ENCODE assay signal across 18 mouse cellular contexts in the genomic region with DNA sequence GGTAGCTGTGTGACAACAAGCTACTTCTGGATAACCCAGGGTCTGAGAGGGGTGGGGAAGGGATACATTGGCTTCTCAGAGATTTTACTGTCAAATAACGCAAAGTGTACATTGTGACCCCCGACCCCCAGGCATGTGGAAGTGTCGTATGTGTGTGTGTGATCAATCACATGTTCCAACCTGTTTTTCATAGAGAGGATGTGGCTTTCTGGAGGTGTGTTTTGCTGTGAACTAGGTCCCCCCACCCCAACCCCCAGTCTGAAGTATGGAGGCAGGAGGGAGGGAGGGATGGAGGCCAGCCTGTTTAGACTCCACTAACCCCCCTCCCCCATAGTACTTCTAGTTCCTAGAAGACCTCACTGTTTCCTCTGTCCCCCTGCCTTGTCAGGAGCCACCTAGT. TPM values are rescaled to one million over a fixed set of nuclear protein-coding genes. Genes with fewer than 3 reads are reported as not detected.
"Had no signal": no experiment of that assay in that cellular context is flagged by ENCODE, and none has a peak within 500 bp of the region (broad histone marks: within the 10 kb centered on the region; RNA-seq: fewer than 3 reads in every experiment).

No protein-coding gene starts in this region.

- H3K27me3 ChIP-seq: intestine, embryonic 15.5 days; limb, embryonic 13.5 days; midbrain, embryonic 15.5 days; stomach, embryonic 15.5 days had no signal

- H3K27ac ChIP-seq: intestine, embryonic 15.5 days; layer of hippocampus, adult 2 months; limb, embryonic 13.5 days; liver, embryonic 14.5 days; midbrain, embryonic 10.5 days; midbrain, embryonic 15.5 days; stomach, embryonic 15.5 days had no signal

- H3K4me3 ChIP-seq: intestine, embryonic 15.5 days; layer of hippocampus, adult 2 months; limb, embryonic 13.5 days; midbrain, embryonic 10.5 days; midbrain, embryonic 15.5 days; stomach, embryonic 15.5 days had no signal

- H3K4me1 ChIP-seq: limb, embryonic 13.5 days; midbrain, embryonic 10.5 days; midbrain, embryonic 15.5 days; stomach, embryonic 15.5 days had no signal

- DNase-seq: kidney, adult 18-20 months; kidney, postnatal 10 days; kidney, postnatal 4 days; left cerebral cortex, postnatal 4 days; lung, adult 18-20 months; lung, postnatal 36 days; right cerebral cortex, adult 18-20 months; right cerebral cortex, postnatal 25 days had no signal

- H3K4me2 ChIP-seq: intestine, embryonic 15.5 days; limb, embryonic 13.5 days; midbrain, embryonic 15.5 days; stomach, embryonic 15.5 days had no signal

- ATAC-seq: intestine, embryonic 15.5 days; midbrain, embryonic 15.5 days had no signal

- H3K9ac ChIP-seq: intestine, embryonic 15.5 days; limb, embryonic 13.5 days; liver, embryonic 14.5 days; midbrain, embryonic 15.5 days; stomach, embryonic 15.5 days had no signal

- H3K9me3 ChIP-seq: intestine, embryonic 15.5 days; limb, embryonic 13.5 days; midbrain, embryonic 10.5 days; midbrain, embryonic 15.5 days; stomach, embryonic 15.5 days had no signal

RNA-seq across cellular contexts. Expression of a gene that starts 40.6 kb away (rescaled TPM):
- total RNA-seq: liver, adult 2 months; megakaryocyte, adult 5-6 weeks had no signal
- polyA plus RNA-seq: liver, adult 2 months; testis, adult 2 months had no signal
